Mouse (Mus musculus) neural tube, embryonic 13.5 days (tissue): ENCODE results near the gene Tirap. TPM values are rescaled to one million over a fixed set of nuclear protein-coding genes. Genes with fewer than 3 reads are reported as not detected.
A peak's percentile ranks its signal among the peaks of the same experiment; 100 is the strongest.

ENCODE experiments used
- ATAC-seq: fragments of 200-750 bp; cut with Nextera tagmentation; 2 replicates; pipeline ENCODE4 v1.8.0; 2017; ENCODE audit warnings: low read depth, mild to moderate bottlenecking, moderate TSS enrichment, moderate library complexity
- H3K27ac ChIP-seq: fragments of 300-500 bp; sonication (generic); replicated peaks from 2 replicates; pipeline ENCODE4 v1.5.1; 2015; ENCODE audit warnings: moderate library complexity, mild to moderate bottlenecking, inconsistent platforms
- H3K27me3 ChIP-seq: fragments of 300-500 bp; sonication (generic); 2 replicates; pipeline ENCODE4 v1.6.1; 2015; ENCODE audit warnings: mild to moderate bottlenecking, inconsistent platforms
- H3K36me3 ChIP-seq: fragments of 300-500 bp; sonication (generic); 2 replicates; pipeline ENCODE4 v1.6.1; 2015; ENCODE audit warnings: mild to moderate bottlenecking, inconsistent platforms
- H3K4me1 ChIP-seq: fragments of 300-500 bp; sonication (generic); replicated peaks from 2 replicates; pipeline ENCODE4 v1.6.1; 2015; ENCODE audit warnings: inconsistent platforms
- H3K4me2 ChIP-seq: fragments of 300-500 bp; sonication (generic); 2 replicates; pipeline ENCODE4 v1.6.1; 2015; ENCODE audit warnings: inconsistent platforms, mild to moderate bottlenecking, moderate library complexity
- H3K4me3 ChIP-seq: fragments of 300-500 bp; sonication (generic); 2 replicates; pipeline ENCODE4 v1.5.1; 2015; ENCODE audit warnings: mild to moderate bottlenecking, inconsistent platforms
- H3K9ac ChIP-seq: fragments of 300-500 bp; sonication (generic); 2 replicates; pipeline ENCODE4 v1.6.1; 2015; ENCODE audit warnings: moderate library complexity, mild to moderate bottlenecking, inconsistent platforms
- H3K9me3 ChIP-seq: fragments of 300-500 bp; sonication (generic); 2 replicates; pipeline ENCODE4 v1.6.1; 2016; ENCODE audit warnings: inconsistent platforms
- WGBS: fragments of 180-500 bp; shearing (Covaris S2); methylation state at CpG from one replicate; pipeline ENCODE4 v1.1.7; 2015; 5-methylcytosine and 5-hydroxymethylcytosine counted together
- polyA plus RNA-seq: library from polyadenylated mRNA; unstranded; fragments of >200 nt; fragmentation: Nextera tagmentation; extraction: Ambion mirVana; gene quantifications from 2 replicates; pipeline ENCODE4 v1.2.1, GENCODE M21; 2015

Tirap gene
- polyA plus RNA-seq, 1 experiment from 2014 or later: 6.6 TPM

DNA sequence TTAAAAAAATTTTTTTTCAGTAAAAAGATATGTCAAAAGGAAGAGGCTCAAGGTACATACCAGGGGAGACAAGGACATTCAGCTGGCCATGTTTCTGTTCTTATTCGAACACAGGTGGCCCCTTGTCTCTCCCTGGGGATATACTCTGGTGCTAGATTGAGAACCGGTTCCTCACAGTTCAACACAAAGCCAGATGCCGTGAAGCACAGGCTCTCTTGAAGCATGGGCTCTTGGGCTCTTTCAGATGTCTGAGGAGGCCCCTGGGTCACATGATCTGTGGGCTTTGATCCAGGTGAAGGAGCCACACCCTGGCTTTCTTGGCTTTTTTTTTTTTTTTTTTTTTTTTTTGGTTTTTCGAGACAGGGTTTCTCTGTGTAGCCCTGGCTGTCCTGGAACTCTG lies 13.7 kb downstream of the Tirap start:
- H3K27ac ChIP-seq: no peak overlapping the region
- no peaks in the 10 kb centered on the region for H3K27me3 ChIP-seq
- ATAC-seq: no peak
- no peaks in the 10 kb centered on the region for H3K4me1 ChIP-seq
- no peak overlapping the region for H3K4me3 ChIP-seq
- no peak overlapping the region for H3K4me2 ChIP-seq
- no peaks in the 10 kb centered on the region for H3K9me3 ChIP-seq
- no peak overlapping the region for H3K9ac ChIP-seq
- peaks cover 24% of the 10 kb centered on the region; the same call in 1 of the 2 replicates for H3K36me3 ChIP-seq
- WGBS: 88% methylated on average over 3 of the region's 4 CpGs

DNA sequence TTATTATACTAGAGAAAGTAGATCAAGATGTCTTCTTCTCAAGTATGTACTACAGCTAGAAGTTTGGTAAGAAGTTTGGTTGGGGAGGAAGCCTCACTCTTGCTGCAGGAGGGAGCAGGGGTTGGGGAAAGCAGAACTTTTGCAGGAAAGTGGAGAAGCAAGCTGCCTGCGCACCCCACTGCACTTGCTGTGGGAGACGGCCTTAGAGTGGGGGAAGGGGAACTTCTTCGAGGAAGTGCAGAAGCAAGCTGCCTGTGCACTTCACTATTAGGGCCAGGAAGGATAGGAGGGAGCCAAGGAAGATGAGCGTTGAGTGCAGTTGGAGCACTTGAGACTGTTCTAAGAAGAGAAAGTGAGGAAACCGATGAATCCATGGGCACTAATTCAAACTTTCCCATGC lies 16.7 kb downstream of the Tirap start:
- H3K27me3 ChIP-seq: no peaks in the 10 kb centered on the region
- ATAC-seq: no peak
- no peak overlapping the region for H3K9ac ChIP-seq
- H3K4me1 ChIP-seq: no peaks in the 10 kb centered on the region
- peaks cover 9% of the 10 kb centered on the region; the same call in 1 of the 2 replicates for H3K36me3 ChIP-seq
- H3K4me3 ChIP-seq: no peak overlapping the region
- 72% methylated on average over 5 of the region's 5 CpGs for WGBS
- no peak overlapping the region for H3K4me2 ChIP-seq
- no peak overlapping the region for H3K27ac ChIP-seq
- H3K9me3 ChIP-seq: no peaks in the 10 kb centered on the region

DNA sequence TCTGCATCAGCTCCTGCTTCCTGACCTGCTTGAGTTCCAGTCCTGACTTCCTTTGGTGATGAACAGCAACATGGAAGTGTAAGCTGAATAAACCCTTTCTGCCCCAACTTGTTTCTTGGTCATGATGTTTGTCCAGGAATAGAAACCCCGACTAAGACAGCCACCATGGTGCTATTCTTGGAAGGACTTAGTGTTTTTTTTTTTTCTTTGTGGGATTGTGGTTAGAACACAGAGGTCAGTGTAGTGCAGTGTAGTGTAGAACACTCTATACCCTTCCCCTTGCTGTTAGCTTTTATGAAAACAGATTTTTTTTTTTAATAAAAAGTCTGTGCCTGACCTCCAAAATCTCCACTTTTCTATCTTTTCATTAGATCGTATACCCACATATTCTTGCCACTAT lies 17.3 kb downstream of the Tirap start:
- H3K9me3 ChIP-seq: no peaks in the 10 kb centered on the region
- no peak overlapping the region for H3K9ac ChIP-seq
- no peak overlapping the region for H3K27ac ChIP-seq
- no peaks in the 10 kb centered on the region for H3K27me3 ChIP-seq
- peaks cover 6% of the 10 kb centered on the region; the same call in 1 of the 2 replicates for H3K36me3 ChIP-seq
- 86% methylated on average over 2 of the region's 2 CpGs for WGBS
- no peaks in the 10 kb centered on the region for H3K4me1 ChIP-seq
- no peak for ATAC-seq
- no peak overlapping the region for H3K4me3 ChIP-seq
- H3K4me2 ChIP-seq: no peak overlapping the region

DNA sequence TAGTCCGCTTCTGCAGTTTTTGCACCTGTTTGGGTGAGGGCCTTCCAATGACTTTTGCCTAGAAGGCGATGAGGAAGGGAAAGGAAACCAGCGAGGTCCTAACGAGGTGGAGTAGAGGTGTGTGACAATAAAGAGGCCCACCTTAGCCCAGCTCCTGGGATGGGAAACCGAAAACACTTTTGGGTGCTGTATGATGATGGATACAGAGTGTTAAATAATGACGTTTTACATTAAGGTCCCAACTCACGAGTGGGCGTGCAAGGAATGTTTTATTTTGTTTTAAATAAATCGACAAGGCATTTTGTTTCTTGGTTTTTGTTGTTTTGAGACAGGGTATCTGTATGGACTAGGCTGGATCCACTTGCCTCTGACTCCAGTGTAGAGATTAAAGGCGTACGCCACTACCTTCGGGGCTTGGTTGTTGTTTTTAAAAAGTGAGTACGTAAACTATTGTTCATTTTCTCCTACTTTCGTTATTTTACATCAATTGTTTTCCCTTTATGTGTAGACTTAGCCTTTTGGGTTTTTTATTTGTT lies 23.9 kb downstream of the Tirap start:
- Histone ChIP-seq H3K4me1 (peaks cover 18% of the 10 kb centered on the region), H3K4me3 (peak overlapping the region; percentile 56), H3K27ac (no peak overlapping the region), H3K36me3 (no peaks in the 10 kb centered on the region), H3K4me2 (peak overlapping the region; percentile 82), H3K9ac (0 out of 2 replicates have a peak overlapping the region, but pooled peaks have one; percentile 39), H3K27me3 (no peaks in the 10 kb centered on the region), H3K9me3 (no peaks in the 10 kb centered on the region)
- peak; percentile 54 for ATAC-seq
- 51% methylated on average over 14 of the region's 14 CpGs for WGBS

DNA sequence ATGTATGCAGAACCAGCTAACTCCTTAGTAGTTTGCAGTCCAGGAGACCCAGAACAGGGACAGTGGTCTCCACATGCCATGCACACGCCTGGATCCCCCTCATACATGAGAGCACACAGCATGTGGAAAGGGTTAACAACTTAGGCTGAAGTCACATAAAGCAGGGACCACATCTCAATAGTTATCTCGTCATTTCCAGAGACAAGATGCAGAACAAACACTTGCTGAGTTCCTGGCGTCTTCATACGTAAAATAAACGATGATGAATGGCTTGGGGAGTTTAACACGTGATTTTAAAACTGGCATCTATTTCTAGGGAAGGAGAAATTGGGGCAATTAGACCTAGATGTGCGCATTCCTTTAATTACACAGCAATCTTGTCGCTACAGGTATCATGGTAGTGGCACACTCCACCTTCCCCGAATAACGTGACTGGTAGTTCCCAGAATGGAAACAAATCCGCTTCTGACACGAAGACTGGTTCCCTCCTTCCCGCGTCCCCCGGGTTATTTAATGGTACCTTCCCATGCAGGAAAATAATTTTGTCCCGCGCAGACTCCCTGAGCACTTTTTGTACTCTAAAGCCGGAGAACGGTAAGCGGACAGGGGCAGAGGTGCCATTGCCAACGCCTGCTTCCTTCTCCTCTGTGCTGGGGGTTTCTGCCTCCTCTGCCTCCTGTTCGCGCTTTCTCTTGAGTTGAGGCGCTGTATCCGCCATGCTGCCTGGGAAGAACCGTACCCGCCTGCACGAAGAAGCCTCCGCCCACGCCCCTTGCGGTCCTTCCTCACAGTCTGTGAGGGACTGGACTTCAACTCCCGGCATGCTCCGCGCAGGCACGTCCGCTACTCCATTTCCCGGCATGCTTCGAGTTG lies 24.6 kb downstream of the Tirap start, which contains the start of gene Dcps:
Dcps (minus strand) TSS at position 811 of the 873 bp plus-strand sequence.
- peak; percentile 98 for ATAC-seq
- under 1% methylated on average over 38 of the region's 38 CpGs for WGBS
- peak within 1 kb of the TSS; percentile 87 for H3K27ac ChIP-seq

DNA sequence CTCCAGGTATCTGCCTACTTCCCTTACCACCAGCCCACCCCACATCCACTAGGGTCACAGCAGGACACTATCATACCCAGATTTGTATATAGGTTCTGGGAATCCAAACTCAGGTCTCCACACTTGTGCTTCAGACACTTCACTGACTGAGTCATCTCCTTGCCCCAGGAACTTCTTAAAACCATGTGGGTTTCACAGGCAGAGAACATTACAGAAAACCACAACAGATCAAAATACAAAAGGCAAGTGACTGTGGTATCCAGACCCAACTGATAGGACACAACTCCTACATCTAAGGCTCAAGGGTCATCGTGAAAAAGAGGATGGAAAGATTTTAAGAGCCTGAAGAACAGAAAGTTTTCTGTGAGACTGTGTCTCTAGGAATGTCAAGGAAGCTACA lies 26.8 kb downstream of the Tirap start:
- WGBS: 84% methylated on average over 1 of the region's 1 CpGs

More for the DNA sequence above, 24.6 kb downstream of the Tirap start, which contains the start of gene Dcps:
- 0 out of 2 replicates have a peak, but pooled peaks cover 5% of the 10 kb centered on the region for H3K36me3 ChIP-seq
- peak within 1 kb of the TSS; percentile 56 for H3K4me3 ChIP-seq
- H3K4me1 ChIP-seq: peaks cover 18% of the 10 kb centered on the region
- H3K9me3 ChIP-seq: no peaks in the 10 kb centered on the region
- H3K27me3 ChIP-seq: no peaks in the 10 kb centered on the region
- H3K9ac ChIP-seq: peak within 1 kb of the TSS; percentile 69
- H3K4me2 ChIP-seq: peak within 1 kb of the TSS; percentile 82

DNA sequence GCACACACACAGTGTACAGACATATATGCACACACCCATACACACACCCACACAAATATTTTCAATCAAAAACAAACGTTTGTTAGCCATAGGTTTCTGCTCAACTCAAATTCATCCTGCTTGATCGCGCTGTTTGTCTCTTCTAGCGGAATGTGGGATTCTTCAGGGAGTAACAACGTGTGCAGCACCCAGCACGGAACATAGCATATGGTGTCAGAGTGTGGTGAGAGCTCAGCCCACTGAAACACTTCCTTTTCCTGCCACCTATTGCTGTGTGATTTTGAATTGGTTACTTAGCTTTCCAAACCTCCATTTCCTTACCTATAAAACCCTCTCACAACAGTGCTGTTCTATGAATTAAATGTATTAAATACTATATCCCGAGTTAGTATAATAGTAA lies 30.0 kb downstream of the Tirap start:
- H3K4me3 ChIP-seq: no peak overlapping the region
- no peaks in the 10 kb centered on the region for H3K27me3 ChIP-seq
- H3K27ac ChIP-seq: no peak overlapping the region
- peaks cover 25% of the 10 kb centered on the region for H3K4me1 ChIP-seq
- no peak overlapping the region for H3K4me2 ChIP-seq
- no peaks in the 10 kb centered on the region for H3K9me3 ChIP-seq
- 96% methylated on average over 7 of the region's 7 CpGs for WGBS
- H3K36me3 ChIP-seq: peaks cover 13% of the 10 kb centered on the region; the same call in 1 of the 2 replicates
- ATAC-seq: no peak
- no peak overlapping the region for H3K9ac ChIP-seq

More for the DNA sequence above, 26.8 kb downstream of the Tirap start:
- H3K27ac ChIP-seq: no peak overlapping the region
- H3K9me3 ChIP-seq: no peaks in the 10 kb centered on the region
- H3K27me3 ChIP-seq: no peaks in the 10 kb centered on the region
- no peak for ATAC-seq
- peaks cover 13% of the 10 kb centered on the region; the same call in 1 of the 2 replicates for H3K36me3 ChIP-seq
- peaks cover 18% of the 10 kb centered on the region for H3K4me1 ChIP-seq
- H3K9ac ChIP-seq: no peak overlapping the region
- no peak overlapping the region for H3K4me2 ChIP-seq
- H3K4me3 ChIP-seq: no peak overlapping the region

DNA sequence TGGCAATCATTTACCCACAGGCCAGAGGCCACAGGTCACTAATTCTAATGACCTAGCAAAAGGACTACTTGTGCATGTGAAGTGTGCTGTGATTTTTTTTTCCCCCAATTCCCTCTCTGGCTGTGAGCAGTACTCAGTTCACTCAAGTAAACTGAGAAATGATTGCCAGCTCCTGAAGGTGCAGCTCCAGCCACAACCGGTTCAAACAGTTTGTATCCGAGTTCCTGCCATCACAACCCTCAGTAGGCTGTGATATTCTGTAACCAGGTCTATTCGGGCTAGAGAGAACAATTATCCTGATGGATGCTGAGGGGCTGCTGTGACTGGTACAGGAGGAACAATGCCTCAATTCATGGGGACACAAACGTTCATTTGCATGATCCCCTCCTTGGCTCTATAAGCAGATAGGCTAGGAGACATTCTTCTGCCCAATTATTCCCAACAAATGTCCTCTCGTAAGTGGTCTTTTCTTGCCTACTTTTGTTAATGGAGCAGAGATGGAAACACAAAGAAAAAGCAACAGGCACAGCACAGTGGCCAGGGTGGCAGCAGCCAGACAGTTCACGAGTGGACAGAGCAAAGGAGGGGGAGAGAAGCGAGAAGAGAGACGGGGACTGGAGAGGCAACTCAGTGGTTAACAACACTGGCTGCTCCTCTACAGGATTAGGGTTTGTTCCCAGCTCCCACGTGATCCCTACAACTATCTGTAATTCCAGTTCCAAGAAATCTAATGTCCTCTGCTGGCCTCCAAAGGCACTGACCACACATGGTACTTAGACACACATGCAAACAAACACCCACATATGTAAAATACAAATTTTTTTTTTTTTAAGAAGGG lies 33.1 kb downstream of the Tirap start:
- ATAC-seq: peak; percentile 29; the same call in 1 of the 2 replicates
- 19% methylated on average over 9 of the region's 9 CpGs for WGBS

DNA sequence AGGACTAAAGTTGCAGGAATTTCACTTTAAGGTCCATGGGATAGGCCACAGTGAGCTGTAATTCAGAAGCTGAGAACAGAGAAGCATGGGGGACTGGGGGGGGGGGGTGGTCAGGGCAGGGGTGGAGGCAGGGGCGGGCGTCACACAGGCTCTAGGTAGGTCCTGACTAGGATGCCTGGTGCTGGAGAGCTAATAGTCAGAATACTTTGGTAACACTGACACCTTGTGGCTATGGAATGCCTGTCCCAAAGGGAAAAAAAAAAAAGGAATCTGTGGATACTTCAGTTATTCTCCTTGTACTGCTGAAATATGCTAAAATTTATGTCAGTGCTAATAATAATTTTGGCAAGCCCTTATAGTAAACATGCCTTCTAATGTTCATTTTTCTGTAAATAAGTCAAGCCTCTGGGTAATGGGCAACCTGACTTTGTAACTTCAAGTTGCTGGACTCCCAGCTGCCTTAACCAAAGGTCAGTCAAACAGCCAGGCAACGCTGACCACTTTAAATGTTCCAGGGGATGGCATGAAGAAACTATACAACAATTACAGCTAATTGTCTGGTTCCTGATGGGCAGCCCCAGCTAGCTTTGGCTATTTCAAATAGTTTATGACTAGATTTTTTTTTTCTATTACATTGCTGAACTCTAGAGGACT lies 33.8 kb downstream of the Tirap start:
- peak; percentile 65 for ATAC-seq
- H3K4me3 ChIP-seq: no peak overlapping the region
- no peak overlapping the region for H3K9ac ChIP-seq
- no peaks in the 10 kb centered on the region for H3K27me3 ChIP-seq
- H3K4me1 ChIP-seq: peaks cover 9% of the 10 kb centered on the region; the same call in 1 of the 2 replicates
- H3K27ac ChIP-seq: no peak overlapping the region; the same call in 1 of the 2 replicates
- 16% methylated on average over 3 of the region's 3 CpGs for WGBS
- H3K9me3 ChIP-seq: no peaks in the 10 kb centered on the region
- H3K36me3 ChIP-seq: peaks cover 22% of the 10 kb centered on the region; the same call in 1 of the 2 replicates
- H3K4me2 ChIP-seq: no peak overlapping the region

More for the DNA sequence above, 33.1 kb downstream of the Tirap start:
- Histone ChIP-seq H3K36me3 (peaks cover 22% of the 10 kb centered on the region; the same call in 1 of the 2 replicates), H3K4me2 (no peak overlapping the region), H3K27ac (no peak overlapping the region; the same call in 1 of the 2 replicates), H3K9me3 (no peaks in the 10 kb centered on the region), H3K27me3 (no peaks in the 10 kb centered on the region), H3K9ac (no peak overlapping the region), H3K4me3 (no peak overlapping the region), H3K4me1 (peaks cover 9% of the 10 kb centered on the region; the same call in 1 of the 2 replicates)

DNA sequence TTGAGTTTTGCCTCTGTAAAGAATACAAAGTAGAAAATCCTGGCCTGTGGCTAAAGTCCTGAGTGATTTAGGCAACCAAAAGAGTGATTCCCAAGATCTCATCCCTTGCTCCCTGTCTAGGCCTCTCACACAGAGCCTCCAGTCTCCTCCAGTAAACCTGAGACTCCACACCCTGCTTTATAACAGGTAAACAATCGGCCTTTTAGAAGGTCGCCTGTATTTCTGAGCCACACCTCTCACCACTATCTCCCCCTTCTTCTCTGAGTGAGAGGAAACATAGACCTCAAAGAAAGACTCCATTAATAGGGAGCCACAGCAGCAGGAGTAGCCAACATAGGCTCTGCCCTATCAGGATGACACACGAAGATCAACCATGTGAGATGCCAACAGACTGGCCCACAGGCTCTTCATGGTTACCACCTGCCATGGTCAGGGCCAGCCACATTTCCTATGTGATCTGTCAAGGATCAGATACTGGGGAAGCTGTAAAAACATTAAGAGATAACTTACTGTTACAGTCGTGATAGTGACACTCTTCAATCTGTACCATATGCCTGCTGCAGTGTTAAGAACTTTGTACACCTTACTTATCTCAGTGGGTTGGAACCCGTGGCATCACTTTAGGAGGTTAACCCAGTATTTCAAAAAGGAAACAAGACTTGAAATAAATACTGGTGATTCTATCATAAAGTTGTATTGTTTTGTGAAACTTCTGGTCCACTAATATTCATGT lies 35.8 kb downstream of the Tirap start:
- H3K27ac ChIP-seq: no peak overlapping the region
- H3K9ac ChIP-seq: no peak overlapping the region
- no peaks in the 10 kb centered on the region for H3K27me3 ChIP-seq
- WGBS: 81% methylated on average over 5 of the region's 5 CpGs
- ATAC-seq: no peak
- peaks cover 9% of the 10 kb centered on the region; the same call in 1 of the 2 replicates for H3K4me1 ChIP-seq
- H3K36me3 ChIP-seq: peaks cover 9% of the 10 kb centered on the region; the same call in 1 of the 2 replicates
- no peak overlapping the region for H3K4me3 ChIP-seq
- H3K9me3 ChIP-seq: no peaks in the 10 kb centered on the region
- no peak overlapping the region for H3K4me2 ChIP-seq
